Mouse (Mus musculus): ENCODE results near the gene Kdm6b. TPM values are rescaled to one million over a fixed set of nuclear protein-coding genes. Genes with fewer than 3 reads are reported as not detected.

Gene Kdm6b
- polyA plus RNA-seq, 1 experiment: 10.5 TPM

- TF ChIP-seq POLR2A (IDR thresholded peaks at IDR 0.05; ENCODE audit: low read depth, low read length) (peak; percentile 3), CTCF (conservative IDR thresholded peaks at IDR 0.05; ENCODE audit: insufficient read depth, insufficient read length, low read depth, low read length) (no peak)
- Histone ChIP-seq H3K4me1 (ENCODE audit: control insufficient read depth, insufficient read depth, low read length) (peaks cover 38% of the 10 kb centered on the region), H3K27ac (ENCODE audit: insufficient read depth, low read depth, low read length) (peak overlapping the region; percentile 95), H3K4me3 (ENCODE audit: insufficient read depth, low read depth, low read length) (peak overlapping the region; percentile 64), H3K36me3 (ENCODE audit: control insufficient read depth, insufficient read depth, low read length) (no peaks in the 10 kb centered on the region; the same call in 1 of the 2 replicates), H3K27me3 (replicated peaks; ENCODE audit: control insufficient read depth, insufficient read depth, low read length) (no peaks in the 10 kb centered on the region)
- WGBS: under 1% methylated on average over 41 of the region's 41 CpGs
- peak; percentile 81 for DNase-seq
These were observed 3.0 kb downstream of the Kdm6b start for GRCm38 (mm10) chr11:69410310-69411072.

GRCm38 (mm10) chr11:69410045-69410309 is 3.5 kb downstream of the Kdm6b start:
- H3K36me3 ChIP-seq (ENCODE audit: control insufficient read depth, insufficient read depth, low read length): peaks cover 2% of the 10 kb centered on the region; the same call in 1 of the 2 replicates
- H3K27ac ChIP-seq (ENCODE audit: insufficient read depth, low read depth, low read length): peak overlapping the region; percentile 95
- no peak for DNase-seq
- WGBS: under 1% methylated on average over 18 of the region's 18 CpGs
- H3K4me1 ChIP-seq (ENCODE audit: control insufficient read depth, insufficient read depth, low read length): peaks cover 38% of the 10 kb centered on the region
- H3K27me3 ChIP-seq (replicated peaks; ENCODE audit: control insufficient read depth, insufficient read depth, low read length): no peaks in the 10 kb centered on the region
- peak overlapping the region; percentile 64 for H3K4me3 ChIP-seq (ENCODE audit: insufficient read depth, low read depth, low read length)
- TF ChIP-seq POLR2A (IDR thresholded peaks at IDR 0.05; ENCODE audit: low read depth, low read length) (no peak), CTCF (conservative IDR thresholded peaks at IDR 0.05; ENCODE audit: insufficient read depth, insufficient read length, low read depth, low read length) (no peak)

GRCm38 (mm10) chr11:69409378-69410044 is 4.0 kb downstream of the Kdm6b start:
- Histone ChIP-seq H3K4me3 (ENCODE audit: insufficient read depth, low read depth, low read length) (peak overlapping the region; percentile 64), H3K27ac (ENCODE audit: insufficient read depth, low read depth, low read length) (peak overlapping the region; percentile 95), H3K4me1 (ENCODE audit: control insufficient read depth, insufficient read depth, low read length) (peaks cover 37% of the 10 kb centered on the region), H3K27me3 (replicated peaks; ENCODE audit: control insufficient read depth, insufficient read depth, low read length) (no peaks in the 10 kb centered on the region), H3K36me3 (ENCODE audit: control insufficient read depth, insufficient read depth, low read length) (peaks cover 2% of the 10 kb centered on the region; the same call in 1 of the 2 replicates)
- TF ChIP-seq POLR2A (IDR thresholded peaks at IDR 0.05; ENCODE audit: low read depth, low read length) (no peak), CTCF (conservative IDR thresholded peaks at IDR 0.05; ENCODE audit: insufficient read depth, insufficient read length, low read depth, low read length) (no peak)
- DNase-seq: peak; percentile 95
- WGBS: 1% methylated on average over 43 of the region's 46 CpGs

DNA sequence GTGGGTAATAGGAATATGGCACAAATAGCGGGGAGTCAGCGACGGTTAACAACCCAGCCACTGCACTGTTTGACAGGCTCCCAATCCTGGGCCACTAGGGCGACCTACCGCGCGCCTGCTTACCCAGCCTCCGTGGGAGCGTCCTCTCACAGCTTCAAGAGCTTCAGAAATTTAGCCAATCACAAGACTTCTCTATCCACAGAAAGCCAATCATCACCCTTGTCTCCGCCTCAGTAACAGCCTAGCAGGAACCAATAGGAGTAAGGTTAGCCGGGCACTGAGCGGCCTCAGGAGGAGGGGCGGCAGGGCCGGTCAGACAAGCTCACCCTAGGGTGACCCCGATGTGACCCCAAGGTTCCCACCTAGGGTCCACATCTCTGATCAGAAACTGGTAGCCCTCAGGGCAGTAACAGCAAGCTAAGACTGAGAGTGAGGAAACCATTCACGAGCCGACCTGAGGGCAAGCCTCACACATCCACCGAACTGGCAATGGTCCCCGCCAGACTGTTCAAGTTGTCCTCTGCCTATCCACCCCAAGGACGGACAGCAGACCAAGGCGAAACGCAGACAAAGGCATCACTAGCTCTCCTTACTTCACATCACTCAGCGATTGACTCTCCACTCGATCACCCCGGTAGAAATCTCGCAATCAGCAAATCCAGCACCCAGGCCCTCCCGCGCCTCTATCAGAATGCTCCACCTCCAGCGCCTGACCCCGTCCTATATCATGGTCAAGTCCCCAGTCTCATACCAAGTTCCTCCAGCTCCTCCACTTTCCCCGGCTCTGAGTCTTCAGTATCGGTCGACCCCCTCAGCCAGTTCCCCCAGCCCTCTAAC is 4.7 kb downstream of the Kdm6b start:
- H3K27me3 ChIP-seq (replicated peaks; ENCODE audit: control insufficient read depth, insufficient read depth, low read length): no peaks in the 10 kb centered on the region
- 0 out of 2 replicates have a peak, but pooled peaks have one; percentile 24 for TF ChIP-seq CTCF (conservative IDR thresholded peaks at IDR 0.05; ENCODE audit: insufficient read depth, insufficient read length, low read depth, low read length)
- peak; percentile 30 for TF ChIP-seq POLR2A (IDR thresholded peaks at IDR 0.05; ENCODE audit: low read depth, low read length)
- peaks cover 29% of the 10 kb centered on the region for H3K4me1 ChIP-seq (ENCODE audit: control insufficient read depth, insufficient read depth, low read length)
- peak; percentile 97 for DNase-seq
- H3K36me3 ChIP-seq (ENCODE audit: control insufficient read depth, insufficient read depth, low read length): peaks cover 2% of the 10 kb centered on the region; the same call in 1 of the 2 replicates
- peak overlapping the region; percentile 88 for H3K27ac ChIP-seq (ENCODE audit: insufficient read depth, low read depth, low read length)
- WGBS: under 1% methylated on average over 33 of the region's 33 CpGs
- peak overlapping the region; percentile 64 for H3K4me3 ChIP-seq (ENCODE audit: insufficient read depth, low read depth, low read length)

- peaks cover 20% of the 10 kb centered on the region; the same call in 1 of the 2 replicates for H3K4me1 ChIP-seq (ENCODE audit: control insufficient read depth, insufficient read depth, low read length)
- TF ChIP-seq CTCF (conservative IDR thresholded peaks at IDR 0.05; ENCODE audit: insufficient read depth, insufficient read length, low read depth, low read length): no peak
- no peak for DNase-seq
- H3K27ac ChIP-seq (ENCODE audit: insufficient read depth, low read depth, low read length): no peak overlapping the region
- H3K36me3 ChIP-seq (ENCODE audit: control insufficient read depth, insufficient read depth, low read length): peaks cover 5% of the 10 kb centered on the region; the same call in 1 of the 2 replicates
- no peaks in the 10 kb centered on the region for H3K27me3 ChIP-seq (replicated peaks; ENCODE audit: control insufficient read depth, insufficient read depth, low read length)
- 74% methylated on average over 4 of the region's 4 CpGs for WGBS
- no peak overlapping the region for H3K4me3 ChIP-seq (ENCODE audit: insufficient read depth, low read depth, low read length)
These were observed 5.8 kb downstream of the Kdm6b start for GRCm38 (mm10) chr11:69407724-69408004.

DNA sequence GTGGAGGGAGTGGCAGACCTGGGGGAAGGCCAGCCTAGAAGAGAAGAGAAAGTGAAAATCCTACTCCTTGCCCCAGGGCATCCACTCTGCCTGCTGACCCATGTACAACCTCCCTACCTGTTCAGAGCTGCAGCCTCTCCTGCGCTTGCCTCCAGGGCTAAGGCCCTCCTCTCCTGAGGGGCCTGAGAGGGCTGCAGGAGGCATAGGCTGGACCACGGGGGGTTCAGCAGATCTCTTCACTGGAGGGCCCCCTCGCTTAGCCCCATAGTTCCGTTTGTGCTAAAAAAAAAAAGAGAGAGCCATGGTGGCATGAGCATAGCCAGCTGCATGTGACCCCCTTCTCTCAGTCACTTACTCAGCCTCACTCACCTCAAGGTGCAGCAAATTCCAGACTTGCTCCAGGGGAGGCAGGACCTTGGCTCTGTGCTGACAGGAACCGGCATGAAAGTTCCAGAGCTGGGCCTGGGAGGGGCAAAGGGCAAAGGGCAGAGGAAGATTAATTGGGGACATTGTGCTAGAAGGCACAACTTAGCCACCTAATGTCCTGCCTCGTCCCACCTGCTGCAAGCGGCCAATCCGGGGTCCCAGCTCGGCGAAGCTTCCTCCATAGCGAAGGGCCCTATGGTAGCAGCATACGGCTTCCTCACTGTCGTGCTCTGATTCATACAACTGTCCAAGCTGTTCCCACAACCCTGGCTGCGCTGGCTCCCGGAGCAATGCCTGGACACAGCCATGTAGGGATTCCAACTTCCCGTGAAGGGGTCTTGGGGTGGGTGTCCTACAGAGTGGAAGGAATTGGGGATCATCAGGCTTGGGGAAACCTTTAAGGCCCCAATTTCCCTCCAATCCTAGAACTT is 6.4 kb downstream of the Kdm6b start:
- no peaks in the 10 kb centered on the region for H3K27me3 ChIP-seq (replicated peaks; ENCODE audit: control insufficient read depth, insufficient read depth, low read length)
- H3K27ac ChIP-seq (ENCODE audit: insufficient read depth, low read depth, low read length): no peak overlapping the region
- H3K4me1 ChIP-seq (ENCODE audit: control insufficient read depth, insufficient read depth, low read length): peaks cover 15% of the 10 kb centered on the region; the same call in 1 of the 2 replicates
- no peak overlapping the region for H3K4me3 ChIP-seq (ENCODE audit: insufficient read depth, low read depth, low read length)
- peaks cover 5% of the 10 kb centered on the region; the same call in 1 of the 2 replicates for H3K36me3 ChIP-seq (ENCODE audit: control insufficient read depth, insufficient read depth, low read length)
- no peak for TF ChIP-seq POLR2A (IDR thresholded peaks at IDR 0.05; ENCODE audit: low read depth, low read length)
- TF ChIP-seq CTCF (conservative IDR thresholded peaks at IDR 0.05; ENCODE audit: insufficient read depth, insufficient read length, low read depth, low read length): no peak
- DNase-seq: peak; percentile 79
- WGBS: 68% methylated on average over 16 of the region's 16 CpGs
